Mouse (Mus musculus) cerebellum, adult 2 months (tissue): ENCODE data around the gene Adora2a. TPM values are rescaled to one million over a fixed set of nuclear protein-coding genes. Genes with fewer than 3 reads are reported as not detected.

Experiments used
- DNase-seq, 2 experiments: peaks; one replicate each; pipeline ENCODE4 v3.0.0; 2021
- H3K27ac ChIP-seq: fragments of 200-500 bp; 2 replicates; pipeline ENCODE4 v1.5.1; 2012; ENCODE audit warnings: low read length, control low read depth, inconsistent platforms; ENCODE audit not compliant: insufficient read depth
- H3K27me3 ChIP-seq: fragments of 200-500 bp; 2 replicates; pipeline ENCODE4 v1.6.1; 2012; ENCODE audit warnings: inconsistent platforms, mild to moderate bottlenecking, low read length, moderate library complexity; ENCODE audit not compliant: control insufficient read depth, insufficient read depth
- H3K4me1 ChIP-seq: fragments of 200-500 bp; 2 replicates; pipeline ENCODE4 v1.6.1; 2011; ENCODE audit warnings: low read length; ENCODE audit not compliant: control insufficient read depth, insufficient read depth
- H3K4me3 ChIP-seq: fragments of 200-500 bp; replicated peaks from 2 replicates; pipeline ENCODE3; 2011; ENCODE audit warnings: mild to moderate bottlenecking, low read depth, low read length, control low read depth; ENCODE audit not compliant: insufficient read depth
- CTCF ChIP-seq: fragments of 200-500 bp; IDR thresholded peaks from 2 replicates; pipeline ENCODE4 v1.5.1; 2011; ENCODE audit warnings: low read depth, mild to moderate bottlenecking, control low read depth, low read length, moderate library complexity, borderline replicate concordance; ENCODE audit not compliant: insufficient read depth
- POLR2A ChIP-seq: fragments of 200-500 bp; IDR thresholded peaks from 2 replicates; pipeline ENCODE4 v1.6.1; 2011; ENCODE audit warnings: low read length, control low read depth, borderline replicate concordance; ENCODE audit not compliant: insufficient read depth
- WGBS: fragments of 180-500 bp; shearing (Covaris S2); methylation state at CpG from one replicate; pipeline ENCODE4 v1.1.7; 2018; 5-methylcytosine and 5-hydroxymethylcytosine counted together
- polyA plus RNA-seq: library from polyadenylated mRNA; depleted of rRNA; stranded (reverse); fragments of >200 nt; gene quantifications from 2 replicates; pipeline ENCODE4 v1.2.3, GENCODE M21; 2012

The Adora2a gene
- polyA plus RNA-seq, 1 experiment: 2.5 TPM

- TF ChIP-seq CTCF: no peak
These were observed 7.3 kb downstream of the Adora2a start for GRCm38 (mm10) chr10:75323986-75324385.

GRCm38 (mm10) chr10:75324391-75324790 lies 7.7 kb downstream of the Adora2a start:
- 77% methylated on average over 10 of the region's 10 CpGs for WGBS
- Histone ChIP-seq H3K4me3 (no peak overlapping the region), H3K27me3 (no peaks in the 10 kb centered on the region), H3K27ac (no peak overlapping the region), H3K4me1 (no peaks in the 10 kb centered on the region)
- no peak for DNase-seq
- no peak for TF ChIP-seq POLR2A
- no peak for TF ChIP-seq CTCF

More at GRCm38 (mm10) chr10:75323986-75324385, 7.3 kb downstream of the Adora2a start:
- WGBS: 86% methylated on average over 8 of the region's 8 CpGs
- no peaks in the 10 kb centered on the region for H3K4me1 ChIP-seq
- H3K4me3 ChIP-seq: no peak overlapping the region
- no peak for DNase-seq
- no peak overlapping the region for H3K27ac ChIP-seq
- H3K27me3 ChIP-seq: no peaks in the 10 kb centered on the region

- no peak overlapping the region for H3K4me3 ChIP-seq
- TF ChIP-seq CTCF (no peak), POLR2A (no peak)
- 95% methylated on average over 23 of the region's 23 CpGs for WGBS
- H3K27ac ChIP-seq: no peak overlapping the region
- H3K4me1 ChIP-seq: no peaks in the 10 kb centered on the region
- H3K27me3 ChIP-seq: no peaks in the 10 kb centered on the region
- DNase-seq: no peak
These were observed 9.1 kb downstream of the Adora2a start for GRCm38 (mm10) chr10:75325821-75326220.

GRCm38 (mm10) chr10:75326553-75326952 lies 9.9 kb downstream of the Adora2a start:
- no peak for DNase-seq
- Histone ChIP-seq H3K27me3 (no peaks in the 10 kb centered on the region), H3K27ac (no peak overlapping the region), H3K4me3 (no peak overlapping the region), H3K4me1 (no peaks in the 10 kb centered on the region)
- TF ChIP-seq POLR2A (no peak), CTCF (no peak)
- WGBS: 70% methylated on average over 3 of the region's 3 CpGs

- no peaks in the 10 kb centered on the region for H3K27me3 ChIP-seq
- no peak overlapping the region for H3K4me3 ChIP-seq
- TF ChIP-seq POLR2A (no peak), CTCF (no peak)
- DNase-seq: no peak
- 67% methylated on average over 11 of the region's 11 CpGs for WGBS
- H3K4me1 ChIP-seq: no peaks in the 10 kb centered on the region
- no peak overlapping the region for H3K27ac ChIP-seq
These were observed 10.4 kb downstream of the Adora2a start for GRCm38 (mm10) chr10:75327081-75327480.

GRCm38 (mm10) chr10:75328201-75328704 lies 11.6 kb downstream of the Adora2a start:
- TF ChIP-seq POLR2A: no peak
- no peak for TF ChIP-seq CTCF
- 0 out of 2 replicates have a peak, but pooled peaks cover 5% of the 10 kb centered on the region for H3K4me1 ChIP-seq
- no peak overlapping the region for H3K4me3 ChIP-seq
- H3K27ac ChIP-seq: no peak overlapping the region
- WGBS: 68% methylated on average over 4 of the region's 4 CpGs
- no peaks in the 10 kb centered on the region for H3K27me3 ChIP-seq
- DNase-seq: no peak

- Histone ChIP-seq H3K27me3 (no peaks in the 10 kb centered on the region), H3K4me3 (no peak overlapping the region), H3K4me1 (peaks cover 9% of the 10 kb centered on the region; the same call in 1 of the 2 replicates), H3K27ac (no peak overlapping the region)
- DNase-seq: no peak
- TF ChIP-seq POLR2A (no peak), CTCF (no peak)
- WGBS: 89% methylated on average over 3 of the region's 3 CpGs
These were observed 15.6 kb downstream of the Adora2a start for GRCm38 (mm10) chr10:75332268-75332667.

- no peak overlapping the region for H3K27ac ChIP-seq
- WGBS: 47% methylated on average over 23 of the region's 23 CpGs
- TF ChIP-seq POLR2A (no peak), CTCF (peak; percentile 33; the same call in 1 of the 2 replicates)
- peaks cover 9% of the 10 kb centered on the region; the same call in 1 of the 2 replicates for H3K4me1 ChIP-seq
- no peaks in the 10 kb centered on the region for H3K27me3 ChIP-seq
- DNase-seq: peak; percentile 45 to 57
- H3K4me3 ChIP-seq: no peak overlapping the region
These were observed 16.6 kb downstream of the Adora2a start for GRCm38 (mm10) chr10:75333176-75333776.
